Mouse (Mus musculus) heart, embryonic 14.5 days (tissue): Measurements from ENCODE around the gene Abca7. TPM values are rescaled to one million over a fixed set of nuclear protein-coding genes. Genes with fewer than 3 reads are reported as not detected.
A peak's percentile ranks its signal among the peaks of the same experiment; 100 is the strongest.

ENCODE experiments used
- ATAC-seq: fragments of 200-750 bp; cut with Nextera tagmentation; 2 replicates; pipeline ENCODE4 v1.8.0; 2017; ENCODE audit warnings: low read depth, moderate TSS enrichment; ENCODE audit not compliant: insufficient number of reproducible peaks, insufficient read depth, low FRiP score
- H3K27ac ChIP-seq, 2 experiments: fragments of 200-500 bp in 1 of 2; fragments of 300-500 bp in 1 of 2; sonication (generic) in 1 of 2; replicated peaks in 1 of 2; 2 replicates each; pipeline ENCODE4 v1.5.1; 2012 to 2014; ENCODE audit warnings: low read depth in 2 of 2, low read length in 2 of 2, control low read depth in 1 of 2, mild to moderate bottlenecking in 1 of 2, mixed read lengths in 1 of 2; ENCODE audit not compliant: control insufficient read depth in 1 of 2, insufficient read depth in 1 of 2
- H3K27me3 ChIP-seq: fragments of 300-500 bp; sonication (generic); 2 replicates; pipeline ENCODE4 v1.6.1; 2014; ENCODE audit warnings: mild to moderate bottlenecking, low read length, control low read depth; ENCODE audit not compliant: control insufficient read depth, insufficient read depth
- H3K36me3 ChIP-seq: fragments of 300-500 bp; sonication (generic); 2 replicates; pipeline ENCODE4 v1.6.1; 2014; ENCODE audit warnings: mild to moderate bottlenecking, control low read depth, low read length, mixed read lengths; ENCODE audit not compliant: control insufficient read depth, insufficient read depth
- H3K4me1 ChIP-seq, 2 experiments: fragments of 200-500 bp in 1 of 2; fragments of 300-500 bp in 1 of 2; sonication (generic) in 1 of 2; 2 replicates each; pipeline ENCODE4 v1.6.1; 2012 to 2014; ENCODE audit warnings: low read length in 2 of 2, control low read depth in 1 of 2, mixed read lengths in 1 of 2; ENCODE audit not compliant: control insufficient read depth in 2 of 2, insufficient read depth in 2 of 2
- H3K4me2 ChIP-seq: fragments of 300-500 bp; sonication (generic); 2 replicates; pipeline ENCODE4 v1.6.1; 2014; ENCODE audit warnings: mild to moderate bottlenecking, low read length
- H3K4me3 ChIP-seq, 2 experiments: fragments of 200-500 bp in 1 of 2; fragments of 300-500 bp in 1 of 2; sonication (generic) in 1 of 2; 2 replicates each; pipeline ENCODE4 v1.5.1; 2012 to 2014; ENCODE audit warnings: low read length in 2 of 2, mild to moderate bottlenecking in 2 of 2, control low read depth in 1 of 2, low read depth in 1 of 2, moderate library complexity in 1 of 2; ENCODE audit not compliant: control insufficient read depth in 1 of 2, insufficient read depth in 1 of 2
- H3K9ac ChIP-seq: fragments of 300-500 bp; sonication (generic); 2 replicates; pipeline ENCODE4 v1.6.1; 2014; ENCODE audit warnings: mild to moderate bottlenecking, low read length
- H3K9me3 ChIP-seq: fragments of 300-500 bp; sonication (generic); 2 replicates; pipeline ENCODE4 v1.6.1; 2016; ENCODE audit warnings: low read length, control low read depth; ENCODE audit not compliant: control insufficient read depth
- WGBS: fragments of 180-500 bp; shearing (Covaris S2); extraction: QIAGEN DNeasy Blood & Tissue Kit; methylation state at CpG from one replicate; pipeline ENCODE4 v1.1.7; 2014; 5-methylcytosine and 5-hydroxymethylcytosine counted together
- polyA plus RNA-seq: library from polyadenylated mRNA; unstranded; fragments of >200 nt; fragmentation: Nextera tagmentation; extraction: Ambion mirVana; gene quantifications from 2 replicates; pipeline ENCODE4 v1.2.1, GENCODE M21; 2014

Abca7 gene
- polyA plus RNA-seq, 1 experiment from 2014 or later, result 1.7 TPM

DNA sequence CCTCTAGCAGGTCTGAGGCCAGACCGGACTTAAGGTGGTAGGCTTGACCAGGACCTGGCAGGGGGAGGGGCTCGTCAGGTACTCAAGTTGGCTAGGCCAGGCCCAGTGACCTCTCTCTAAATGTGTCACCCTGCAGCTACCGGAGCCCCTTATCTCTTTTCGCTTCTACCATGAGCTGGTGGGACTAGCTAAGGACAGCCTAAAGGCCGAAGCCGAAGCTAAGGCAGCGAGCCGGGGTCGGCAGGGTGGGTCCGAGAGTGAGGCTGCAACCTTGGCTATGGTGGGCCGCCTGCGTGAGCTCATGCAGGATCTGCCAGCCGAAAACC is 32.2 kb downstream of the Abca7 start:
- Histone ChIP-seq H3K9me3 (no peaks in the 10 kb centered on the region), H3K4me2 (no peak overlapping the region), H3K9ac (no peak overlapping the region), H3K27ac (no peak overlapping the region), H3K4me1 (peaks cover 11% of the 10 kb centered on the region in 2 experiments), H3K27me3 (no peaks in the 10 kb centered on the region), H3K4me3 (no peak overlapping the region), H3K36me3 (peaks cover 4% of the 10 kb centered on the region)
- ATAC-seq, result no peak
- WGBS, result 92% methylated on average over 13 of the region's 13 CpGs

DNA sequence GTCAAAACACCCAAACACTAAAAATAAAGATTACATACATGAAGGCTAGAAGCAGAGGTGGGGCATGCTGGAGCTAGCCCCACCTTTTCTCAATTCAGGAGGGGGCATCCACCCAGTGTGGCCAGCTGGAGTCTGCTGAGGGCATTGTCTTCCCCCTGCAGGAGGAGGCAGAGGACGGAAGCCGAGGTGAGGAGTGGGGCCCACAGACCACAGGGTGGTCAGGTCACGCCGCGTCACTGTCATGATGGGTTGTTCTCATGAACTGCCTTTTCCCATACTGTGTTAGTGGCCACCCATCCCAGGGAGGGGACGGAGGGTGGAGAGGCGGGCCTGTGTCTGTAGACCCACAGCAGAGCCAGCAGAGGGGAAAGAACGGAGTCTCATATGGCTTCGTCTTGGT is 33.9 kb downstream of the Abca7 start:
- H3K4me2 ChIP-seq, result no peak overlapping the region
- WGBS, result 90% methylated on average over 9 of the region's 9 CpGs
- no peak overlapping the region for H3K9ac ChIP-seq
- no peak overlapping the region for H3K27ac ChIP-seq
- peaks cover 7% of the 10 kb centered on the region for H3K36me3 ChIP-seq
- H3K9me3 ChIP-seq, result no peaks in the 10 kb centered on the region
- H3K27me3 ChIP-seq, result no peaks in the 10 kb centered on the region
- H3K4me3 ChIP-seq, result no peak overlapping the region
- no peak for ATAC-seq
- peaks cover 18 to 19% of the 10 kb centered on the region in 2 experiments for H3K4me1 ChIP-seq

DNA sequence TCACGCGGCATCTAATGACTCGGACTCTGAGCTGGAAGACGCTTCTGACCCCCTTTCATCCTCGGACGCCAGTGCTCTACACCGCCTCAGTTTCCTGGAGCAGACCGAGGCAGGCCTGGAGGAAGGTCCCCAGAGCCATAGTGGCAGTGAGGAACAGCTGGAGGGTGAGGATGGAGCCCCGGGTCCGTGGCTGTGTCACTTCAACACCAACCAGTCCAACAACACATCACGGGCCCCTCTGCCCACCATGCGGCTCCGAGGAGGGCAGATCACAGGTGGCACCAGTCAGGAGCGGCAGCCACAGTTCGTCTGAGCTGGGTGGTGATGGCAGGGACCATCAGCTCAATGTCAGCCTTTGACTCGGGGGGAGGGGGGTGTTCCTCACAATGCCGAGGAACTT is 34.4 kb downstream of the Abca7 start:
- Histone ChIP-seq H3K4me3 (no peak overlapping the region), H3K9me3 (no peaks in the 10 kb centered on the region), H3K4me2 (no peak overlapping the region), H3K9ac (no peak overlapping the region), H3K4me1 (peaks cover 18 to 19% of the 10 kb centered on the region in 2 experiments), H3K27me3 (no peaks in the 10 kb centered on the region), H3K36me3 (peaks cover 12% of the 10 kb centered on the region), H3K27ac (no peak overlapping the region)
- ATAC-seq, result no peak
- WGBS, result 81% methylated on average over 17 of the region's 17 CpGs

DNA sequence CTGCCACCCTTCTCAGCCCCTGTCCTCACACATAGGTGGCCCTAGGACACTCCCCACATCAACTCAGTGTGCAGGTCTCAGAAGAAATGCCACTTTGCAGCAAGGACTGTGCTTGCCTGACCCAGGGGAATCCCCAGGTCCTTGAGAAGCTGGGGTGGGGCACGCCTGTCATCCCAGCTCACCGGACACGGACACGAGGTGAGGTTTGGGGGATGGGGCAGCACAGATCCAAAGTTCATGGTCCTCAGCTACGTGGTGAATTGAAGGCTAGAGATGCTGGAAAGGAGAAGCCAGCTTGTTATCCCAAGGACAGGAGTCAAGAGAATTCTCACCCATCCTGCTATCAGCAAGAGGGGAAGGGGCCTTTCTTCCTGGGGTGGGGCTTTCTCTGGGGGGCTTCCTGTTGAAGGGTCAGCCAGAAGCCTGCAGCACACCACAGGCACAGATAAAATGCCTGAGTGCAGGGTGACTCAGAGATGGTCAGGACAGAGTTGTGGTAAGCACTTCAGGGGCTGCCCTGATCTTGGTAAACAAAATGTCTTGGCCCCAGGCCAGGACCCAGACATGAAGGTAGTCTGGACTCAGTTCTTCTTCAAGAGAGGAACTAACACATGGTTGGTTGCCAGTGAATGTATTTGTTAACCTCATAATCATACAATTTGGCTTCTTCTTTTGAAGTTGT is 36.6 kb downstream of the Abca7 start:
- no peak overlapping the region for H3K4me3 ChIP-seq
- 10% methylated on average over 5 of the region's 5 CpGs for WGBS
- H3K27ac ChIP-seq, result peak overlapping the region; percentile 52 to 57
- peak overlapping the region; percentile 21; the same call in 1 of the 2 replicates for H3K4me2 ChIP-seq
- H3K36me3 ChIP-seq, result peaks cover 31% of the 10 kb centered on the region
- ATAC-seq, result peak; percentile 68
- H3K4me1 ChIP-seq, result peaks cover 18 to 21% of the 10 kb centered on the region in 2 experiments
- H3K9ac ChIP-seq, result peak overlapping the region; percentile 38; the same call in 1 of the 2 replicates
- H3K9me3 ChIP-seq, result no peaks in the 10 kb centered on the region
- H3K27me3 ChIP-seq, result no peaks in the 10 kb centered on the region

DNA sequence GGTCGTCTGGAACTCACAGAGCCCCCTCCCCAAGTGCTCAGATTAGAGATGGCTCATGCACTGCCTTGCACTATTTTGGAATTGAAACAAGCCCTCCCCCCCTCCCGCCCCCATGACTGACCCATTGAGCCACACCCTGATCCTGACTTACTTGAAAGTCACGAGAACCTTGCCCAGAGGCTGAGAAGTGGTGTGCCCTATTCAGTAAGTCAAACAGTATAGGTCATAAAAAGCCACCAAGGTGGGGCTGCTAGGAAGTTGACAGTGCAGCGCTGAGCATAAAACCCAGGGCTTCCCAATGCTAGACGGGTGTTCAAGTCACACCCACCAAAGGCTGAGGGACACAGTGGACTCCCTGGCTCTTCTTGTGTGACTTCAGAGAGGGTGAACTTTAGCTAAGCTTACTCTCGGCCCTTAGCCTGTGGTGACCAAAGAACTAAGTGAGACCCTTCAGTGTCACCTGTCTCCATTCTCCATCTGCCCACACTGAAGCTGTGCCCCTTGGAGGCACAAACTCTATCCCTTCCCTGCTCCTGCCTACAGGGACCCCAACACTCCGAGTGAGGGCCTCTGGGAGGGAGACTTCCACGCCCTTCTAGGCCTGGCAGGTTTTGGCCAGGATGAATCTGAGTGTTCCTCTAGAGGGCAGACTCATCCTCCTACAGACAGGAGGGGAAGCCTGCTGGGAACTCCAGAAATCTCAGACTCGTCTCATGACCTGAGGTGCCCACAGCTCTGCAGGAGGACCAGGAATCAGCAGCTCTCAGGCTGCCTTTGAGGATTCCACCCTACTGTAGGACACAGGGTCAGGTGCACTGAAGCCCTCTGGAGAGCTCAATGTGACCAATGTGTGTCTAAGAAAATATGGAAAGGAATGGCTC is 37.5 kb downstream of the Abca7 start:
- peaks cover 36% of the 10 kb centered on the region for H3K36me3 ChIP-seq
- WGBS, result 23% methylated on average over 9 of the region's 9 CpGs
- no peak overlapping the region for H3K4me2 ChIP-seq
- H3K27me3 ChIP-seq, result no peaks in the 10 kb centered on the region
- ATAC-seq, result peak; percentile 9; the same call in 1 of the 2 replicates
- H3K27ac ChIP-seq, result peak overlapping the region; percentile 54 to 57
- H3K4me1 ChIP-seq, result peaks cover 18 to 29% of the 10 kb centered on the region in 2 experiments
- H3K9ac ChIP-seq, result peak overlapping the region; percentile 45
- H3K9me3 ChIP-seq, result no peaks in the 10 kb centered on the region
- no peak overlapping the region for H3K4me3 ChIP-seq

DNA sequence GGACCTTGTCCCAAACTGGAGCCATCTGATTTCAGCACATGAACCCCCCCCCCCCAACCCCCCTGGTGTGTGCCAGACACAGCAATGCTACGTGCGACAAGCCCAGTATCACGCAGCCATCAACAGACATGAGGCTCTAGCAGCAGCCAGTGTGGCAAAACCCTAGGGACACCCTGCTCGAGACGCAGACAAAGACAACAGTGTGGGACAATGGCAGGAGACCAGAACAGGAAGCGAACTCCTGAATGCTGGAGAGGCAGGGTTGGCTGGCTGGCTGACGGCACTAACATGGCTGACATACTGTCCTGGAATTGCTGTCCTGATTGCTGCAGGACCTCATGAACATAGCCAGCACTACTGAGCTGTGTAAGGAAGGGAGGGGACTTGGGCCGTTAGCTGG is 38.9 kb downstream of the Abca7 start:
- ATAC-seq, result no peak
- 66% methylated on average over 8 of the region's 8 CpGs for WGBS
- Histone ChIP-seq H3K4me2 (no peak overlapping the region), H3K4me3 (no peak overlapping the region), H3K27me3 (no peaks in the 10 kb centered on the region), H3K27ac (peak overlapping the region; percentile 4 to 57; a peak in 2 of 4 replicates), H3K9me3 (no peaks in the 10 kb centered on the region), H3K9ac (no peak overlapping the region), H3K4me1 (peaks cover 21 to 32% of the 10 kb centered on the region in 2 experiments), H3K36me3 (peaks cover 36% of the 10 kb centered on the region)

DNA sequence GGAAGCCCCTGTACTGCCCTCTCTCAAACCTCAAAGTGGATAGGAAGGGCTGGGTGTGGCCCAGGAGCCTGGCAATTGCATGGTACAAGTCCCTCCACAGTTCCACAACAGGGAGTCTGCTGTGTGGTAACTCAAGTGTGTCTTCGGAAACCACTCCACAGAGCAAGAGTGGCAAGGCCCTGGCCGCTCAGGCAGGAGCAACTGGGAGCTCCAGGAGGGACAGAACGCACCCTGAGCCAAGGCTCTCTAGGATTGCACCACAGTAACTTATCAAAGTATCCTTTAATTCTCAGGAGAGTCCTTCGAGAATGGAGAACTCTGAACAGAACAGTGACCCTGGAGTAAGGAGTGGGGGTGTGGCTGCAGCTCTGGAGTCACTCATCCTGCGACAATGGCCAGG is 39.4 kb downstream of the Abca7 start:
- peaks cover 21 to 32% of the 10 kb centered on the region in 2 experiments for H3K4me1 ChIP-seq
- H3K4me2 ChIP-seq, result no peak overlapping the region
- peak overlapping the region; percentile 4 to 57; a peak in 2 of 4 replicates for H3K27ac ChIP-seq
- H3K9ac ChIP-seq, result 0 out of 2 replicates have a peak overlapping the region, but pooled peaks have one; percentile 21
- peaks cover 36% of the 10 kb centered on the region for H3K36me3 ChIP-seq
- H3K9me3 ChIP-seq, result no peaks in the 10 kb centered on the region
- ATAC-seq, result no peak
- no peak overlapping the region for H3K4me3 ChIP-seq
- no peaks in the 10 kb centered on the region for H3K27me3 ChIP-seq
- WGBS, result 75% methylated on average over 5 of the region's 5 CpGs
